Mouse (Mus musculus): ENCODE data around the gene Gpr89.

Gene Gpr89

DNA sequence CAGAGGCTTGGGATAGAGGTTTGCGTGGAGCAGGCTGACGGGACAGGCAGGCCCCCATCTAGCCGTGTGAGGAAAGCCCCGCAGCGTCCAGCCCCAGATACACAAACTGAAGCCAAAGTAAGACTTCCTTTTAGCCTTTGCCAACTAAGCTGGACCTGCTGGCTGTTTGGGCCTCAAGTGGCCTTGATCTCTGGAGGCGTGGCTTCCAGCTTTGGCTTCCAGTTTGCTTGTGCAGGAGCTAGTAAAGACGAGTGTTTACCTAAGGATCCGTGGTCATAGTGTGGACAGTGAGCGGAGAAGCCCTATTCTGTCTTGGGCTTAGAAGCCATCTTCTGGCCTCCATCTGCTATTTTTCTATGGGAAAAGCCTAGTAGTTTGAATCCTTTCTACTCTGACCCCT, 59.3 kb downstream of the Gpr89 start:
- no peaks in the 10 kb centered on the region for H3K27me3 ChIP-seq (ENCODE audit: insufficient read depth, low read length)
- H3K9me3 ChIP-seq (ENCODE audit: low read length) = no peaks in the 10 kb centered on the region
- TF ChIP-seq POU5F1 (IDR thresholded peaks at IDR 0.05; ENCODE audit: borderline replicate concordance, low read length) (no peak), NANOG (IDR thresholded peaks at IDR 0.05; ENCODE audit: borderline replicate concordance, low read length) (no peak), CTCF (conservative IDR thresholded peaks at IDR 0.05; ENCODE audit: low read length) (no peak)
- peaks cover 10% of the 10 kb centered on the region; the same call in 1 of the 2 replicates for H3K4me1 ChIP-seq (replicated peaks; ENCODE audit: low read depth, low read length)
- no peak overlapping the region for H3K4me3 ChIP-seq (replicated peaks; ENCODE audit: low read length)
- no peaks in the 10 kb centered on the region for H3K36me3 ChIP-seq (ENCODE audit: insufficient read depth, low read length)

DNA sequence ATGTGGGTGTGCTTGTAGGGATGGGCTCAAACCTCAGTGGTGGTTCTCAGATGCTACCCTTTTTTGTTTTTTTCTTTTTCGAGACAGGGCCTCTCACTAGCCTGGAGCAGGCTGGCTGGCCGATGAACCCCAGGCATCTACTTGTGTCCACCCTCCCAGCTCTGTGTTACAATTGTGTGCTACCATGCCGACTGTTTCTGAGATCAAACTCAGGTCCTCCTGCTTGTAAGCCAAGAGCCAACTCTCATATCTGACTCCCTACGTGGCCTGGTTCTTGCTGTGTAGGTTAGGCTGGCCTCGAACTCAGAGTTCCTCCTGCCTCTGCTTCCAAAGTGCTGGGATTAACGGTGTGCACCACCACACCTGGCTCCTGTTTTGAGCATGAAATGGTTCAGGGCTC, 60.0 kb downstream of the Gpr89 start:
- no peak for TF ChIP-seq POU5F1 (IDR thresholded peaks at IDR 0.05; ENCODE audit: borderline replicate concordance, low read length)
- no peaks in the 10 kb centered on the region for H3K36me3 ChIP-seq (ENCODE audit: insufficient read depth, low read length)
- H3K9me3 ChIP-seq (ENCODE audit: low read length) = no peaks in the 10 kb centered on the region
- H3K4me3 ChIP-seq (replicated peaks; ENCODE audit: low read length) = no peak overlapping the region
- H3K27me3 ChIP-seq (ENCODE audit: insufficient read depth, low read length) = no peaks in the 10 kb centered on the region
- peaks cover 9% of the 10 kb centered on the region; the same call in 1 of the 2 replicates for H3K4me1 ChIP-seq (replicated peaks; ENCODE audit: low read depth, low read length)

DNA sequence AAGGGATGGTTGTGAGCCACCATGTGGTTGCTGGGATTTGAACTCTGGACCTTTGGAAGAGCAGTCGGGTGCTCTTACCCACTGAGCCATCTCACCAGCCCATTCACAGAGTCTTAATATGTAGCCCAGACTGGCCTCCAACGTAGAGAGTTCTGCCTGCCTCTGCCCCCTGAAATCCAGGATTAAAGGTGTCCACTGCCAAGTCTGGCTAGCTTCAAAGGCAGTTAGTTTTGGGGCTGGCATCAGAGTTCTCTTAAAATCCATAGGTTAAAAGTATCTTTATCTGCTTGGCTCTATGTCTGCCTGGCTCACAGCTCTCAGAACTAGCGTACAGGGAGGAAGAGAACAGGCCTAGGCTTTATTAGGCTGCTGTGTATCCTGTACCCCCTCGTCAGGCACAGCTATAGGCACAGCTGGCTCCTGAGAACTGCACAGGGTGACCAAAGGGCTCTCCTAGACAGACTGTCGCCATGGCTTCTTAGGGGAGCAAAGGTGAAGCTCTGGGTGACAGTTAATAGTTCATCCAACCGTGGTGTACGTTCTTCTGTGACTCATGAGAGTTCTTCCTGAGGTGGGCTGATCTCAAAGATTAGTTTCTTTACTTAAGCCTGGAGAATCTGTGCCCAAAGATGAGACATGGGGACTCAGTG, 66.0 kb downstream of the Gpr89 start:
- Histone ChIP-seq H3K9me3 (ENCODE audit: low read length) (no peaks in the 10 kb centered on the region), H3K4me1 (replicated peaks; ENCODE audit: low read depth, low read length) (peaks cover 10% of the 10 kb centered on the region; the same call in 1 of the 2 replicates)

DNA sequence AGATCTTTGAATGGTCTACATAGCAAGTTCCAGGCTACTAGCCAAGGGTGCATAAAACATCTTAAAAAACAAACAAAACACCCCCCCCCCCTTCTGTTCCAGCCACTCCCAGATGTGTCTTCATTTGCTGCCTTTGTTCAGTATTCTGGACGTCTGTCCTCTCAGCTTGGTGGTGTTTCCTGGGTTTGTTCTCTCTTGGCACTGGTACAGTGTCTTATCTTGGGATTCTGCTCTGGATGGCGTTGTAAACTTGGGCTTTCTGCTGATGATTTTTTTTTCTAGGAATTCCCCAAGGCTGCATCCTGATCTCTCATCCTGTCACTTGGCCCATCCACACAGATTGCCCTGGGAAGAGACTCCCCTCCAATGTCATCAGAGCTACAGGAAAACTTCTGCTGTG, 68.7 kb downstream of the Gpr89 start:
- Histone ChIP-seq H3K9me3 (ENCODE audit: low read length) (no peaks in the 10 kb centered on the region), H3K4me3 (replicated peaks; ENCODE audit: low read length) (no peak overlapping the region), H3K27me3 (ENCODE audit: insufficient read depth, low read length) (peaks cover 10% of the 10 kb centered on the region), H3K4me1 (replicated peaks; ENCODE audit: low read depth, low read length) (peaks cover 33% of the 10 kb centered on the region), H3K36me3 (ENCODE audit: insufficient read depth, low read length) (no peaks in the 10 kb centered on the region)
- TF ChIP-seq NANOG (IDR thresholded peaks at IDR 0.05; ENCODE audit: borderline replicate concordance, low read length) = no peak
- TF ChIP-seq POU5F1 (IDR thresholded peaks at IDR 0.05; ENCODE audit: borderline replicate concordance, low read length) = no peak

More for the DNA sequence above, 66.0 kb downstream of the Gpr89 start:
- H3K4me3 ChIP-seq (replicated peaks; ENCODE audit: low read length) = no peak overlapping the region
- peaks cover 5% of the 10 kb centered on the region; the same call in 1 of the 2 replicates for H3K27me3 ChIP-seq (ENCODE audit: insufficient read depth, low read length)
- H3K36me3 ChIP-seq (ENCODE audit: insufficient read depth, low read length) = no peaks in the 10 kb centered on the region
- no peak for TF ChIP-seq CTCF (conservative IDR thresholded peaks at IDR 0.05; ENCODE audit: low read length)
- TF ChIP-seq POU5F1 (IDR thresholded peaks at IDR 0.05; ENCODE audit: borderline replicate concordance, low read length) = no peak
- TF ChIP-seq NANOG (IDR thresholded peaks at IDR 0.05; ENCODE audit: borderline replicate concordance, low read length) = no peak

DNA sequence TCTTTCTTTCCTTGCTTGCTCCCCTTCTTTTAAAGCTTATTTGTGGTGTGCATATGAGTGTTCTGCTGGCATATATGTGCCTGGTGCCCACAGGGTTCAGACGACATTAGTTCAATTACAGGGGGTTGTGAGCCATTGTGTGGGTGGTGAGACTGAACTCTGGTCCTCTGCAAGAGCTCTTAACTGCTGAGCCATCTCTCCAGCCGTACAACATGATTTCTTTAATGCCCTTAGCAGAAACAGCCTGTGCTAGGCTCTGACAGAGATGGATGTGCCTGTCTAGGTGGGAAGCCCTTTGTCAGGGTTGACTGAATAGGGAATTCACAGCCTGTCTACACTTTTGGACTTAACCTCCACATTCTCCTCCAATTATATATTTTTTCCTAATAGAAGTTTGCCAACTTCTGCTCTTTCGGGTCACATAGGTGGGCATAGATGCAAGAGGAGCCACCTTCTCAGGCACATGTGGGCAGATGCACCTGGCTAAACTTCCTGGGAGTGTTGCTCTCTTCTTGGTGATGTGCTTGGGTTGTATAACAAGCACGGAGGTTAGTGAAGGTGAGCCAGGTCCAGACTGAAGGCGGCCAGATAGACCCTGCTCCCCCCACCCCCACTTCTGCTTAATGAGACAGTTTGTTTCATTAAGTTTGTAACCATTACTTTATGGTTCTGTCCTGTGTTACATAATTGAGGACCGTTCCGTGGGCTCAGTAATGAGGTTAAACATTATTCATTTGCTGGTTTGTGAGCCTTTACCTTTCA, 70.4 kb downstream of the Gpr89 start:
- TF ChIP-seq CTCF (conservative IDR thresholded peaks at IDR 0.05; ENCODE audit: low read length) (no peak), NANOG (IDR thresholded peaks at IDR 0.05; ENCODE audit: borderline replicate concordance, low read length) (no peak), POU5F1 (IDR thresholded peaks at IDR 0.05; ENCODE audit: borderline replicate concordance, low read length) (no peak)
- Histone ChIP-seq H3K9me3 (ENCODE audit: low read length) (no peaks in the 10 kb centered on the region), H3K4me3 (replicated peaks; ENCODE audit: low read length) (no peak overlapping the region), H3K27me3 (ENCODE audit: insufficient read depth, low read length) (peaks cover 15% of the 10 kb centered on the region), H3K36me3 (ENCODE audit: insufficient read depth, low read length) (no peaks in the 10 kb centered on the region), H3K4me1 (replicated peaks; ENCODE audit: low read depth, low read length) (peaks cover 42% of the 10 kb centered on the region)

DNA sequence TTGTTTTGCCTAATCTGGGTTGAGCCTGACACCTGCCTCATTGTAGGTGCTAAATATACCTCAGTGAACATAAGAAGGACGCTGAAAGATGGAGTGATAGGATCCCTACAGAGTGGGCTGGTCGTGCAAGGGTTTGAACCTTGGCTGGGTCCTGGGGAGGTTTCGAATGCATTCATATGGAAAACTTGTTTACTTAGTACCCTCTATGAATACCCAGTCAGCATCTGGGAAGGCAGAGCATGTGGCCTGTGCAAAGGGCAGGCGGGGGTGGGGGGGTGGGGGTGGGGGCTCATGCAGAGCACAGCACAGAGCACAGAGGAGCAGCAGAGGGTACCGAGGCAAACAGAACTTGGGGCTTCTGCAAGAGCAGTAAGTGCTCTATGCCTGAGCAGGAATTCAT, 72.2 kb downstream of the Gpr89 start:
- H3K36me3 ChIP-seq (ENCODE audit: insufficient read depth, low read length) = no peaks in the 10 kb centered on the region
- peak overlapping the region; percentile 18; the same call in 1 of the 2 replicates for H3K4me3 ChIP-seq (replicated peaks; ENCODE audit: low read length)
- H3K4me1 ChIP-seq (replicated peaks; ENCODE audit: low read depth, low read length) = peaks cover 60% of the 10 kb centered on the region
- no peak for TF ChIP-seq CTCF (conservative IDR thresholded peaks at IDR 0.05; ENCODE audit: low read length)
- no peak for TF ChIP-seq NANOG (IDR thresholded peaks at IDR 0.05; ENCODE audit: borderline replicate concordance, low read length)
- TF ChIP-seq POU5F1 (IDR thresholded peaks at IDR 0.05; ENCODE audit: borderline replicate concordance, low read length) = no peak
- no peaks in the 10 kb centered on the region for H3K9me3 ChIP-seq (ENCODE audit: low read length)
- H3K27me3 ChIP-seq (ENCODE audit: insufficient read depth, low read length) = peaks cover 15% of the 10 kb centered on the region

DNA sequence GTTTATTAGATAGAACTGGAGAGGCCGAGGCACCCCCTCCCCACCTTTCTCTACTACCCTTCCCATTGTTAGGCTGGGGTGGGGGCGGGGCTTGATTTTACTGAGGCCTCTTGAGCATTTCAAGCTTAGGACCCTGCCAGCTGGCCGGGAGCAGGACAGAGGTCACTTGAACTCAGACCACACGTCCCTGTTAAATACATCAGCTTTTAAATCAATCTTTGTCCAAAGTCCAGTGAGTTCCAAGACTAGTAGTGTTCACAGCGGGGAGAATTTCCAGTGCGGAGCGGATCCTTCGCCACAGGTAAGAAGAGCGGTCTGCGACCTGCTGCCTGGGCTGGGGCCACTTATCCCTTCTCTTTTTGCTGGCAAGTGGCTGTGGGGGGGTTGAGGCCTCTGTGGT, 75.3 kb downstream of the Gpr89 start:
- Histone ChIP-seq H3K4me1 (replicated peaks; ENCODE audit: low read depth, low read length) (peaks cover 59% of the 10 kb centered on the region), H3K4me3 (replicated peaks; ENCODE audit: low read length) (no peak overlapping the region), H3K9me3 (ENCODE audit: low read length) (no peaks in the 10 kb centered on the region), H3K27me3 (ENCODE audit: insufficient read depth, low read length) (peaks cover 13% of the 10 kb centered on the region), H3K36me3 (ENCODE audit: insufficient read depth, low read length) (no peaks in the 10 kb centered on the region)
- TF ChIP-seq NANOG (IDR thresholded peaks at IDR 0.05; ENCODE audit: borderline replicate concordance, low read length) = no peak
- TF ChIP-seq POU5F1 (IDR thresholded peaks at IDR 0.05; ENCODE audit: borderline replicate concordance, low read length) = no peak
- TF ChIP-seq CTCF (conservative IDR thresholded peaks at IDR 0.05; ENCODE audit: low read length) = no peak

DNA sequence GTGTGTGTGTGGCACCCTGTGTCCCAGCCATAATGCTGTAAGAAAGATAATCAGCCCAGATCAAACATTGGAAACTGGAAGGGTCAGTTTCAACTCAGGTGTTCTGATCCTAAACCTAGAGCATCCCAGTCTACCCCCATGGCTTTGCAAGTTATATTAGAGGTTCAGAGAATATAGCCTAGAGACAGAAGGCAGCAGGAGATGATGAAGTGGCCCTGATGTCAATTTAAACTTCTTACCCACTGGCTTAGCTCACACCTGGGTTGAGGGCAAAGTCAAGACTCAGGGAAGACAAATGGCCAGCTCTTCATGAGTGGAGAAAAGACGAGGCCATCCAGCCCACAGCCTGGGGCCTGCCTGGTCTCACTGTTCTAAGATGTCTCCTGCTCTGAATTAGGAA, 76.2 kb downstream of the Gpr89 start, which contains the start of the genes Pdzk1 and Cd160:
Pdzk1 (plus strand) TSS at position 301 of the 400 bp plus-strand sequence.
Cd160 (minus strand) TSS at position 368 of the 400 bp plus-strand sequence.
- Histone ChIP-seq H3K36me3 (ENCODE audit: insufficient read depth, low read length) (no peaks in the 10 kb centered on the region), H3K4me3 (replicated peaks; ENCODE audit: low read length) (0 out of 2 replicates have a peak within 1 kb of the TSS, but pooled peaks have one; percentile 20), H3K4me1 (replicated peaks; ENCODE audit: low read depth, low read length) (peaks cover 63% of the 10 kb centered on the region), H3K9me3 (ENCODE audit: low read length) (no peaks in the 10 kb centered on the region), H3K27me3 (ENCODE audit: insufficient read depth, low read length) (peaks cover 9% of the 10 kb centered on the region; the same call in 1 of the 2 replicates)
- no peak for TF ChIP-seq CTCF (conservative IDR thresholded peaks at IDR 0.05; ENCODE audit: low read length)
- no peak for TF ChIP-seq POU5F1 (IDR thresholded peaks at IDR 0.05; ENCODE audit: borderline replicate concordance, low read length)
- TF ChIP-seq NANOG (IDR thresholded peaks at IDR 0.05; ENCODE audit: borderline replicate concordance, low read length) = no peak
